Mouse (Mus musculus): Measurements from ENCODE around the gene Ssc4d. TPM values are rescaled to one million over a fixed set of nuclear protein-coding genes. Genes with fewer than 3 reads are reported as not detected.

Ssc4d gene
- polyA plus RNA-seq, 1 experiment from 2014 or later = 2.4 TPM

DNA sequence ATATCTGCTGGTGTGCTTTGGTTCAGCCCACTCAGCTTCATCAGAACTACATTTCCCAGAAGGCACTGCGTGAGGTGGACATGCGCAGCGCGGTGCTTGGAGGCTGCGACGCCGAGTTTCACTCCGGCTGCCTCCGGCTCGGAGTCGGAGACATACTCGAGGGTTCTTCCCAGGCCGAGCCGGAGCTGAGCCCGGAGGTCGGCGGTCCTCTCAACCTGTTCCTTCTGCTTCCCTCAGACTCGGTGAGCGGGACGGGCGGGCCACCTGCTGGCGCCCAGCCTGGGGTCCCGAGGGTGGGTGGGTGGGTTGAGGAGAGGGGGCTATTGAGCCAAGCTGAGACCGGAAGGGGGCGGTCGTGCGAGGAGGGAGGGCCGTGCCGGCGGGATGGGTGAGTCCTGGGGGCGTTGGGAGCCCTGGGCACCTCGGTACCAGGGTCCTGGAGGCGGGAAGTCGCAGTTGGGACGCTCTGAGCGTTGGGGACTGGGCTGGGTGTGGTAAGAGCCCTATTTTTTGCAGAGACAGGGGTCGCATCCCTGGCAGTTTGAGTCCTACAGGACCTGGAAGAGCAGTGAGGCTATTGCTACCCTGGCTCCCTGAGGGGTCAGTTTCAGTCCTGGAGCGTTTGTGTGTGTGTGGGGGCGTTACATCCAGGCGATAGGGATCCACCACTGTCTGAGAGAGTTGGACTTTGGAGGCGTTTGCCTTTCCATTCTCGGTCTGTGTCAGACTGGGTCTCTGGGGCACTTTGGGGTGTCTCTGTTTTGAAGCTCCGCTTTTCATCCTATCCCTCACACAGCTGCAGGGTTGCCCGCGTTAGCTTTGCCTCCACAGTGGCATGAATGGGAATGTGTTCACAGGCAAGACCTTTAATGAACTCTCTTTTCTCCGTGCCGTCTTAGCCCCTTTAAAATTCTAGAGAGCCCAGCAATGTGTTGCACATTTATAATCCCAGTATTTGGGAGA, 20.7 kb upstream of the Ssc4d start, which contains the start of gene Dtx2:
Gene Dtx2, plus strand, starts transcription at position 76 of the 963 bp plus-strand sequence.
- no peaks in the 10 kb centered on the region for H3K27me3 ChIP-seq (replicated peaks; ENCODE audit: control insufficient read depth, insufficient read depth, low read length)
- H3K9me3 ChIP-seq (ENCODE audit: control insufficient read depth) = no peaks in the 10 kb centered on the region
- peak; percentile 51 for TF ChIP-seq CTCF (IDR thresholded peaks at IDR 0.05; ENCODE audit: low read depth)
- H3K4me2 ChIP-seq (replicated peaks; ENCODE audit: low read depth) = peak within 1 kb of the TSS; percentile 88
- peak within 1 kb of the TSS; percentile 83 for H3K27ac ChIP-seq (ENCODE audit: low read depth, low read length)
- 1% methylated on average over 47 of the region's 47 CpGs for WGBS
- peak; percentile 89 for ATAC-seq
- no peaks in the 10 kb centered on the region; the same call in 1 of the 2 replicates for H3K4me1 ChIP-seq (replicated peaks; ENCODE audit: control insufficient read depth, insufficient read depth, low read length)
- peaks cover 19% of the 10 kb centered on the region; the same call in 1 of the 2 replicates for H3K36me3 ChIP-seq (ENCODE audit: control insufficient read depth, insufficient read depth)
- H3K9ac ChIP-seq (ENCODE audit: low read depth, low read length) = peak within 1 kb of the TSS; percentile 90
- H3K4me3 ChIP-seq (ENCODE audit: low read depth, low read length) = peak within 1 kb of the TSS; percentile 70

DNA sequence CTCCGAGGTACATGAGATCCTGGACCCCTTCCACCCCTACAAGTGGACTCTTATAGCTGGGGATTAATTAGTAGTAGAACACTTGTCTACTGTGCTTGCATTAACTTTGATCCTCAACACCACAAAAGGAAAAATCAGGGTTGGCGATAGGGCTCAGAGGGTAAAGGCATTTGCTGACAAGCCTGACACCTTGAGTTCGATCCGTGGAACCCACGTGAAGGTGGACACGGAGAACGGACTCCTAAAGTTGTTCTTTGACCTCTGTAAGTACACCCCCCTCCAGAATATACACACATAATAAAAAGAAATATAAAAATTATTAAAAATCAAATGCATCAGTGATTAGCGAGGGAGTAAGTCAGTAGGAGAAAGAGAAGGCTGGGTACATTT, 20.0 kb upstream of the Ssc4d start:
- 0 out of 2 replicates have a peak, but pooled peaks have one; percentile 6 for ATAC-seq
- Histone ChIP-seq H3K9ac (ENCODE audit: low read depth, low read length) (no peak overlapping the region), H3K27ac (ENCODE audit: low read depth, low read length) (no peak overlapping the region), H3K9me3 (ENCODE audit: control insufficient read depth) (no peaks in the 10 kb centered on the region), H3K4me3 (ENCODE audit: low read depth, low read length) (peak overlapping the region; percentile 70), H3K4me1 (replicated peaks; ENCODE audit: control insufficient read depth, insufficient read depth, low read length) (no peaks in the 10 kb centered on the region; the same call in 1 of the 2 replicates), H3K36me3 (ENCODE audit: control insufficient read depth, insufficient read depth) (peaks cover 19% of the 10 kb centered on the region; the same call in 1 of the 2 replicates), H3K27me3 (replicated peaks; ENCODE audit: control insufficient read depth, insufficient read depth, low read length) (no peaks in the 10 kb centered on the region), H3K4me2 (replicated peaks; ENCODE audit: low read depth) (no peak overlapping the region; the same call in 1 of the 2 replicates)
- 65% methylated on average over 8 of the region's 8 CpGs for WGBS
- TF ChIP-seq CTCF (IDR thresholded peaks at IDR 0.05; ENCODE audit: low read depth) = no peak

DNA sequence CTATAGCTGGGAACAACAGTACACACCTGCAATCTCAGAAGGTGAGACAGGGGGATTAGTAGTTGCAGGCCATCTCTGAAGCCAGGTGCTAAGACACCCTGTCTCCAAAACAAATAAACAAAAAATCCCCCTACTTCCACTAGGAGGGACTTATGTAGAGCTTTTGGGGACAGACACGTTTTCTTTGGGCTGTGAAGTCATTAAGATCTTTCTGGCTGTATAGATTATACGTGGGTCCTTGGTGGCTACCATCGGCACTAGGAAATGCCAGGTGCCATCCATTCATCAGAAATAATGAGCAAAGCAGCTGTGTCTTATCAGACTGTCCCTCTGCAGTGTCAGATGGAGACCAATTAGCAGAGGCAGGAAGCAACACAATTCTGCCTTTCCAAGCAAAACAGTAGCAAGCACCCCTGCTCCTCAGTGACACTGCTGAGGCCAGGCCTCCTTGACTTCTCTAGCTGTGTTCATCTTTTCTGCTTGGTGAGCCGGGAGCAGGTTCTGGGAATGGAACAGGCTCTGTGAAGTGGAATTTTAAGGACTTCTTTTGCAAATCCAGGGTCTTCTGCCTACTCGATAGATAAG, 19.1 kb upstream of the Ssc4d start:
- WGBS = 58% methylated on average over 5 of the region's 5 CpGs
- no peak overlapping the region for H3K4me3 ChIP-seq (ENCODE audit: low read depth, low read length)
- peaks cover 14% of the 10 kb centered on the region; the same call in 1 of the 2 replicates for H3K36me3 ChIP-seq (ENCODE audit: control insufficient read depth, insufficient read depth)
- H3K27me3 ChIP-seq (replicated peaks; ENCODE audit: control insufficient read depth, insufficient read depth, low read length) = no peaks in the 10 kb centered on the region
- no peak for ATAC-seq
- H3K27ac ChIP-seq (ENCODE audit: low read depth, low read length) = no peak overlapping the region
- H3K9me3 ChIP-seq (ENCODE audit: control insufficient read depth) = no peaks in the 10 kb centered on the region
- H3K4me2 ChIP-seq (replicated peaks; ENCODE audit: low read depth) = no peak overlapping the region
- H3K4me1 ChIP-seq (replicated peaks; ENCODE audit: control insufficient read depth, insufficient read depth, low read length) = no peaks in the 10 kb centered on the region; the same call in 1 of the 2 replicates
- no peak for TF ChIP-seq CTCF (IDR thresholded peaks at IDR 0.05; ENCODE audit: low read depth)
- H3K9ac ChIP-seq (ENCODE audit: low read depth, low read length) = no peak overlapping the region

DNA sequence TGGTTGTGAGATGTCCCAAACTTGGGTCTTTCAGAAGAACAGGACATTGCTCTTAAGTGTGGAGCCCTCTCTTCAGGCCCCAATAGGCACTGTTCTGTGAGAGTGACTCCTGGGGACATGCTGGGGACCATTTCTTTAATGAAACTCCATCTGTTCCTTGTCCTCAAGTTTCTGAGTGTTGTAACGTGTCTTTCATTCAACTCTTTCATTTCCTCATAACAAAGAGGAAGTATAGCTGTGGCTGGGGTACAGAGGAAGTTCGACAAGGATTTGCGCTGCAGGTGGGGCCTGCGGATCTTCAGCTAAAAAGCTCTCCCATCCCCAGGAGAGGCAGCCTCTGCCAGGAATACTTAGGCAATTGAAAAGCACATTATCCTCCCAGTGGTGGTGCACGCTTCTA, 16.3 kb upstream of the Ssc4d start:
- H3K9ac ChIP-seq (ENCODE audit: low read depth, low read length) = no peak overlapping the region
- ATAC-seq = no peak
- H3K27me3 ChIP-seq (replicated peaks; ENCODE audit: control insufficient read depth, insufficient read depth, low read length) = no peaks in the 10 kb centered on the region
- 66% methylated on average over 5 of the region's 5 CpGs for WGBS
- H3K36me3 ChIP-seq (ENCODE audit: control insufficient read depth, insufficient read depth) = no peaks in the 10 kb centered on the region
- no peak overlapping the region for H3K27ac ChIP-seq (ENCODE audit: low read depth, low read length)
- no peaks in the 10 kb centered on the region for H3K9me3 ChIP-seq (ENCODE audit: control insufficient read depth)
- H3K4me1 ChIP-seq (replicated peaks; ENCODE audit: control insufficient read depth, insufficient read depth, low read length) = no peaks in the 10 kb centered on the region; the same call in 1 of the 2 replicates
- no peak overlapping the region for H3K4me2 ChIP-seq (replicated peaks; ENCODE audit: low read depth)
- TF ChIP-seq CTCF (IDR thresholded peaks at IDR 0.05; ENCODE audit: low read depth) = no peak
- no peak overlapping the region for H3K4me3 ChIP-seq (ENCODE audit: low read depth, low read length)

DNA sequence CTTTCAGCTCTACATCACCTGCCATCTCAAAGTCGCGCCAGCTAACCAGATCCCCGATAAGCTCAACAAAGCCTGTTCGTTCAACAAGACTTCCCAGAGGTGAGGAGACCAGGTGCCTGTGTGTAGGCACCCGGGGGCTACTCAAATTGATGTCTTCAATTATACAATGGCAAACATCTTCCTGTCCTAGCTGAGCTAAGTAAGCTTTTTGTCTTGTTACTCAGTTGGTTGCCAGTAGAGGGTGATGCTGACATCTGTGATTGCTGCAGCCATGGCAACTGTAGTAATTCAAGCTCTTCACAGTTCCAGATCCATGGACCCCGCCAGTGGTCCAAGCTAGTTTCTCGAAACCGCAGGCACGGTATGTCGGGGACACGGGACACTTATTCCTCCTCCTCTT, 12.9 kb upstream of the Ssc4d start:
- no peak for ATAC-seq

DNA sequence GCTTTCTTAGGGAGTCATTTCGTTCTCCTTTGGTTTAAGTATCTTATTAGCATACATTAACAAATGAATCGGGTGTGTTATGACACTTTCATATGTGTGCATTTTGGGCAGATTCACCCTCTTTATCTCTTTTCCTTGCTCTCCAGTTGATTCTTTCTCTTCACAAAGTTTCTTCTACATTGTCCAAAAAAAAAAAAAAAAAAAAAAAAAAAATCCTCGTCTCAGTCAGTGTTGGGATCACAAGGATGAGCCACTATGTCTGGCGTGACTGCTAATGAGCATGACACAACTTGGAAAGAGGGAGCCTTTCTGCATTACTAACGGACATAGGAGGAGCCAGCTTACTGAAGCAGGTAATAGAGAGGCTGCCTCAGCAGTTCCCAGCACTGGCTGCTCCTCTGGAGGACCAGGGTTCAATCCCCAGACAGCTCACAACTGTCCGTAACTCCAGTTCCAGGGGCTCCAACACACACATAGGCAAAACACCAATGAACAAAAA, 10.3 kb upstream of the Ssc4d start:
- no peak for TF ChIP-seq CTCF (IDR thresholded peaks at IDR 0.05; ENCODE audit: low read depth)
- ATAC-seq = no peak
- 74% methylated on average over 6 of the region's 6 CpGs for WGBS

More for the DNA sequence above, 12.9 kb upstream of the Ssc4d start:
- Histone ChIP-seq H3K4me2 (replicated peaks; ENCODE audit: low read depth) (no peak overlapping the region), H3K4me1 (replicated peaks; ENCODE audit: control insufficient read depth, insufficient read depth, low read length) (no peaks in the 10 kb centered on the region), H3K9ac (ENCODE audit: low read depth, low read length) (no peak overlapping the region), H3K4me3 (ENCODE audit: low read depth, low read length) (no peak overlapping the region), H3K27me3 (replicated peaks; ENCODE audit: control insufficient read depth, insufficient read depth, low read length) (no peaks in the 10 kb centered on the region), H3K27ac (ENCODE audit: low read depth, low read length) (no peak overlapping the region), H3K9me3 (ENCODE audit: control insufficient read depth) (no peaks in the 10 kb centered on the region), H3K36me3 (ENCODE audit: control insufficient read depth, insufficient read depth) (no peaks in the 10 kb centered on the region)
- WGBS = 55% methylated on average over 11 of the region's 11 CpGs
- peak; percentile 65 for TF ChIP-seq CTCF (IDR thresholded peaks at IDR 0.05; ENCODE audit: low read depth)

More for the DNA sequence above, 10.3 kb upstream of the Ssc4d start:
- Histone ChIP-seq H3K36me3 (ENCODE audit: control insufficient read depth, insufficient read depth) (no peaks in the 10 kb centered on the region), H3K4me3 (ENCODE audit: low read depth, low read length) (no peak overlapping the region), H3K4me1 (replicated peaks; ENCODE audit: control insufficient read depth, insufficient read depth, low read length) (no peaks in the 10 kb centered on the region), H3K9me3 (ENCODE audit: control insufficient read depth) (no peaks in the 10 kb centered on the region), H3K9ac (ENCODE audit: low read depth, low read length) (no peak overlapping the region), H3K4me2 (replicated peaks; ENCODE audit: low read depth) (no peak overlapping the region), H3K27ac (ENCODE audit: low read depth, low read length) (no peak overlapping the region), H3K27me3 (replicated peaks; ENCODE audit: control insufficient read depth, insufficient read depth, low read length) (no peaks in the 10 kb centered on the region)
